Mouse (Mus musculus) ES-Bruce4 (cell line): ENCODE results near the gene Fads6. TPM values are rescaled to one million over a fixed set of nuclear protein-coding genes. Genes with fewer than 3 reads are reported as not detected.
A peak's percentile ranks its signal among the peaks of the same experiment; 100 is the strongest.

Experiments
- H3K27ac ChIP-seq: 2 replicates; pipeline ENCODE4 v1.5.1; 2012; ENCODE audit warnings: low read length, inconsistent platforms; ENCODE audit not compliant: insufficient read depth
- H3K27me3 ChIP-seq: 2 replicates; pipeline ENCODE4 v1.6.1; 2012; ENCODE audit warnings: mild to moderate bottlenecking, low read length, inconsistent platforms; ENCODE audit not compliant: control insufficient read depth, poor library complexity, insufficient read depth, severe bottlenecking
- H3K36me3 ChIP-seq: 2 replicates; pipeline ENCODE4 v1.6.1; 2012; ENCODE audit warnings: inconsistent platforms, mild to moderate bottlenecking, low read length, moderate library complexity; ENCODE audit not compliant: control insufficient read depth, poor library complexity, insufficient read depth, severe bottlenecking
- H3K4me1 ChIP-seq: one replicate; pipeline ENCODE4 v1.8.1; 2011; ENCODE audit warnings: low read length; ENCODE audit not compliant: control insufficient read depth, insufficient read depth
- H3K4me3 ChIP-seq: 2 replicates; pipeline ENCODE4 v1.5.1; 2011; ENCODE audit warnings: low read depth, mild to moderate bottlenecking, low read length
- H3K9ac ChIP-seq: 2 replicates; pipeline ENCODE4 v1.6.1; 2012; ENCODE audit warnings: low read depth, mild to moderate bottlenecking, inconsistent platforms; ENCODE audit not compliant: poor library complexity, severe bottlenecking
- H3K9me3 ChIP-seq: replicated peaks from 2 replicates; pipeline ENCODE4 v1.6.1; 2012; ENCODE audit warnings: mild to moderate bottlenecking, low read length, inconsistent platforms; ENCODE audit not compliant: control insufficient read depth, poor library complexity, insufficient read depth, severe bottlenecking
- CTCF ChIP-seq: IDR thresholded peaks from one replicate; pipeline ENCODE4 v1.8.1; 2011; ENCODE audit warnings: low read depth, low read length
- EP300 ChIP-seq: IDR thresholded peaks from 2 replicates; pipeline ENCODE4 v1.6.1; 2011; ENCODE audit warnings: low read depth, low read length; ENCODE audit not compliant: insufficient read depth
- POLR2A ChIP-seq: IDR thresholded peaks from one replicate; pipeline ENCODE4 v1.8.1; 2011; ENCODE audit warnings: low read length; ENCODE audit not compliant: insufficient read depth
- polyA plus RNA-seq: library from polyadenylated mRNA; stranded (reverse); fragments of >200 nt; gene quantifications from 2 replicates; pipeline ENCODE4 v1.2.4, GENCODE M21; 2011; ENCODE audit warnings: low read depth; ENCODE audit not compliant: missing spikeins, insufficient read depth, insufficient read length

Fads6 gene
- polyA plus RNA-seq, 1 experiment: 6.7 TPM

DNA sequence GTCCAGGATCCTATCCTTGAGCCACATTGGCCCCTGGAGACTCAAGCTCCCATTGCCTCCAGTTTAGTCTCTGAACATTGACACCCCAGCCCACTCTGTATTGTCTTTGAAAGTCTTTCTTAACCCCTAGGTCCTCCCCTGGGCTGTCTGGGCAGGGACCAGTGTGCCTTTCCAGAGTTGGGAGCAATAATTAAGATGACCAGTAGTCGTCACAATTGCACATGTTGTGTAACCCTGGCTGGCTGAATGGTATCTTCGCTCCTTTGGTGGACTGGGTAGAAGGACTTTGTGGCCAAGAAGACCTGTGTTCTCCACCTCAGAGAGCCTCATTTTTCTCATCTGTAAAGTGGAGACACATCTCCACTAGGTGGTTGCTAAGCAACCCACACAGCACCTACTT, 16.8 kb upstream of the Fads6 start:
- Histone ChIP-seq H3K4me1 (no peaks in the 10 kb centered on the region), H3K4me3 (no peak overlapping the region), H3K36me3 (no peaks in the 10 kb centered on the region), H3K27me3 (peaks cover 2% of the 10 kb centered on the region; the same call in 1 of the 2 replicates), H3K27ac (no peak overlapping the region), H3K9ac (no peak overlapping the region), H3K9me3 (no peaks in the 10 kb centered on the region)
- TF ChIP-seq CTCF (peak; percentile 16), EP300 (no peak)

DNA sequence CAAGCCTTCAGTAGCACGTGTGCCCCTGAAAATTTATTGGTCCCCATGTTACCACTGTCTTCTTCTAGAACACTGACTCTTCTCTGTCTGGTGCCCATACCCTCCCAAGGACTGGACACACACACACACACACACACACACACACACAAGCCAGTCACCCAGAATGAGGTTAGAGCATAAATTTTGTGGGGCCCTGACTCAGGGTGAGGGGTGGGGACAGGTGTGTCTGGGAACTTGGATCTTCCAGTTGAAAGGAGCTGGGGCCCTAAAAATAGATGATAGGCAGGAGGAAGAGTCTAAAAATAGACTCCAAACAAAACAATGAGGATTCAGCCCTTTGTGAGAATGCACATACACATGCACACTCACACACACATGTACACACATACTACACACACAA, 11.3 kb upstream of the Fads6 start:
- Histone ChIP-seq H3K4me3 (no peak overlapping the region), H3K36me3 (no peaks in the 10 kb centered on the region), H3K27ac (no peak overlapping the region), H3K4me1 (no peaks in the 10 kb centered on the region), H3K9me3 (no peaks in the 10 kb centered on the region), H3K9ac (no peak overlapping the region), H3K27me3 (peaks cover 2% of the 10 kb centered on the region; the same call in 1 of the 2 replicates)
- no peak for TF ChIP-seq CTCF
- no peak for TF ChIP-seq EP300
- no peak for TF ChIP-seq POLR2A

DNA sequence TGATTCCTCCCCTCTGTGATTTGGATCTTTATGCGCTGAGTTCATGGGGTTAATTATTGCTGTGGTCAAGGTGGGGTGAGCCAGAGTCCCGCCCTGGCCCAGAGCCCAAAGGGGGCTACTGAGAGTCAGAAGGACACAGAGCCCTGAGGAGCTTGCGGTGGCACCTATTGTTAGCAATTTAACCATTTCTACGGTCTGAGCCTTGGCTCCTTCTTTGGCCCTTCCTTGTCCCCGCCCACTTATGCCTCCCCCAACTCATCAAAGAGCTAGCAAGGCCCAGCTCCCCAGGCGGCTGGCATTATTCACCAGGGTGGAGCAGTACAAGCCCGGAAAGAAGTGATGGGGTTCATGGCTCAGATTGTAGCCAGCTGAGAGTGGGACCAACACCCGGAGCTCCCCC, 9.4 kb upstream of the Fads6 start, which contains the start of gene Otop2:
Gene Otop2 (plus strand): TSS at position 301 of the 400 bp plus-strand sequence.
- Histone ChIP-seq H3K27me3 (no peaks in the 10 kb centered on the region), H3K36me3 (no peaks in the 10 kb centered on the region), H3K27ac (no peak within 1 kb of the TSS), H3K4me3 (no peak within 1 kb of the TSS), H3K9ac (no peak within 1 kb of the TSS), H3K9me3 (no peaks in the 10 kb centered on the region), H3K4me1 (no peaks in the 10 kb centered on the region)
- TF ChIP-seq EP300: no peak
- no peak for TF ChIP-seq CTCF
- TF ChIP-seq POLR2A: no peak

DNA sequence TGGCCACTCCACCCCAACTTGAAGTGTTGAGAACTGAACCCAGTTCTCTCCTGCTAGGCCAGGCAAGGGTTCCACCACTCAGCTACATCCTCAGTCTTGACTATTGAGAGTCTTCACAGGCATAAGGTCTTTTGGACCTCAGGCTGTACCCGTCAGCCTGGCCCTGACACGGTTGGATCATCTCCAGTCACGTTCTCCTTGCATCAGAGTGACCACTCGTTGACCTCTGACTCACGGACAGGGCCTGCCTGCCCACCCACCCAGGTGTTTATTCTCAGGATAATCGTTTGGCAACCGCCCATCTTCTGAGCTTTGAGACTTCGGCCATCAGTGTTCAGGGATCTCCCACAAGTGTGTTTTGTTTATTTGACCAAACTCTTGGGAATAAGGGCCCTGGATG, 5.7 kb upstream of the Fads6 start:
- TF ChIP-seq EP300: no peak
- no peak for TF ChIP-seq POLR2A
- TF ChIP-seq CTCF: no peak
- Histone ChIP-seq H3K27me3 (no peaks in the 10 kb centered on the region), H3K9me3 (no peaks in the 10 kb centered on the region), H3K4me3 (no peak overlapping the region), H3K9ac (no peak overlapping the region), H3K4me1 (no peaks in the 10 kb centered on the region), H3K36me3 (no peaks in the 10 kb centered on the region), H3K27ac (no peak overlapping the region)

DNA sequence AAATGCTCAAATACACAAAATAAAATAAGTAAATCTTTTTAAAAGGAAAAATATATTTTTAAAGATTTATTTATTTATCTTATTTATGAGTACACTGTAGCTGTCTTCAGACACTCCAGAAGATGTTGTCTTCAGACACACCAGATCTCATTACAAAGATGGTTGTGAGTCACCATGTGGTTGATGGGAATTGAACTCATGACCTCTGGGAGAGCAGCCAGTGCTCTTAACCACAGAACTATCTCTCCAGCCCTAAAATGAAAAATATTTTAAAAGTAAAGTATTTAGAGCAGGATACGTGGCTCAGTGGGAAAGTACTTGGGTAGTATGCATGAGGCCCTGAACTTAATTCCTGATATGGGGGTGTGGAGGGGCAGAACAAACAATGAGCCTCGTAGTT, 3.9 kb upstream of the Fads6 start:
- Histone ChIP-seq H3K9ac (no peak overlapping the region), H3K36me3 (no peaks in the 10 kb centered on the region), H3K27me3 (no peaks in the 10 kb centered on the region)

DNA sequence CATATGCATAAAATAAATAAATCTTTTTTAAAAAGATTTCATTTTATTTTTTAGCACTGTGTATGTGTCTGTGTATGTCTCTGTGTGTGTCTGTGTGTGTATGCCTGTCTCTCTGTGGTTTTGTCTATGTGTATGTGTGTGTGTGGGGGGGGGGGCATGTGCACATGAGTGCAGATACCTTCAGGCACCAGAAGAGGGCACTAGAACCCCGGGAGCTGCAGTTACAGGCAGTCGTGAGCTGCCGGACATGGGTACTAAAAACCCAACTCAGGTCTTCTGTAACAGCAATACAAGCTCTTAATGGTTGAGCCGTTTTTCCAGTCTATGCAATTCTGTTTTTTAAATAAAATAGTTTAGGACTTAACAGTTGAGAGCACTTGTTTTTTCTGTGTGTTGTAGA, 3.3 kb upstream of the Fads6 start:
- no peak overlapping the region for H3K4me3 ChIP-seq
- no peak overlapping the region for H3K9ac ChIP-seq
- no peaks in the 10 kb centered on the region for H3K9me3 ChIP-seq
- no peaks in the 10 kb centered on the region for H3K36me3 ChIP-seq
- H3K27ac ChIP-seq: no peak overlapping the region
- H3K4me1 ChIP-seq: peaks cover 3% of the 10 kb centered on the region
- H3K27me3 ChIP-seq: no peaks in the 10 kb centered on the region
- TF ChIP-seq POLR2A (no peak), EP300 (no peak), CTCF (peak; percentile 55)

More for the DNA sequence above, 3.9 kb upstream of the Fads6 start:
- H3K4me1 ChIP-seq: peaks cover under 1% of the 10 kb centered on the region
- H3K4me3 ChIP-seq: no peak overlapping the region
- TF ChIP-seq CTCF: no peak
- no peak for TF ChIP-seq POLR2A
- no peak for TF ChIP-seq EP300
- no peaks in the 10 kb centered on the region for H3K9me3 ChIP-seq
- no peak overlapping the region for H3K27ac ChIP-seq
